Mouse (Mus musculus) hematopoietic multipotent progenitor cell, adult 10-12 weeks (in vitro differentiated cells): ENCODE measurements around the gene Hist1h3i. TPM values are rescaled to one million over a fixed set of nuclear protein-coding genes. Genes with fewer than 3 reads are reported as not detected.

Source experiments
- polyA plus RNA-seq: library from polyadenylated mRNA; stranded (reverse); fragments of >175 nt; gene quantifications from 2 replicates; pipeline ENCODE4 v1.2.3, GENCODE M21; 2012; ENCODE audit warnings: low replicate concordance

Hist1h3i gene
- 6.5 and 18.1 TPM in 2 replicates for polyA plus RNA-seq

DNA sequence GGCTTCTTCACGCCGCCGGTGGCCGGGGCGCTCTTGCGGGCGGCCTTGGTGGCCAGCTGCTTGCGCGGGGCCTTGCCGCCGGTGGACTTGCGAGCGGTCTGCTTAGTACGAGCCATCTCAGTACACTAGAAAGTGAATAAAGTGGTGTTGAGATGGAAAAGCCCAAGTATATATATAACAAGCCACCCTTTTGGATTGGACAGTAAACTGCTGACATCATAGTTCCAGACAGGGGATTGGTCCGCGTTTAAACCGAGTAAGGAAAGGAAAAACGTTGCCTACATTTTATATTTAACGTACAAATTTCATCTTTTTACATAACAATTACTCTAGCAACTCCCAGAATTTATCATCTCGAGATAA is at the start of gene Hist1h3i:
TSS of gene Hist1h3i (minus strand) at position 116 of the 363 bp plus-strand sequence.

DNA sequence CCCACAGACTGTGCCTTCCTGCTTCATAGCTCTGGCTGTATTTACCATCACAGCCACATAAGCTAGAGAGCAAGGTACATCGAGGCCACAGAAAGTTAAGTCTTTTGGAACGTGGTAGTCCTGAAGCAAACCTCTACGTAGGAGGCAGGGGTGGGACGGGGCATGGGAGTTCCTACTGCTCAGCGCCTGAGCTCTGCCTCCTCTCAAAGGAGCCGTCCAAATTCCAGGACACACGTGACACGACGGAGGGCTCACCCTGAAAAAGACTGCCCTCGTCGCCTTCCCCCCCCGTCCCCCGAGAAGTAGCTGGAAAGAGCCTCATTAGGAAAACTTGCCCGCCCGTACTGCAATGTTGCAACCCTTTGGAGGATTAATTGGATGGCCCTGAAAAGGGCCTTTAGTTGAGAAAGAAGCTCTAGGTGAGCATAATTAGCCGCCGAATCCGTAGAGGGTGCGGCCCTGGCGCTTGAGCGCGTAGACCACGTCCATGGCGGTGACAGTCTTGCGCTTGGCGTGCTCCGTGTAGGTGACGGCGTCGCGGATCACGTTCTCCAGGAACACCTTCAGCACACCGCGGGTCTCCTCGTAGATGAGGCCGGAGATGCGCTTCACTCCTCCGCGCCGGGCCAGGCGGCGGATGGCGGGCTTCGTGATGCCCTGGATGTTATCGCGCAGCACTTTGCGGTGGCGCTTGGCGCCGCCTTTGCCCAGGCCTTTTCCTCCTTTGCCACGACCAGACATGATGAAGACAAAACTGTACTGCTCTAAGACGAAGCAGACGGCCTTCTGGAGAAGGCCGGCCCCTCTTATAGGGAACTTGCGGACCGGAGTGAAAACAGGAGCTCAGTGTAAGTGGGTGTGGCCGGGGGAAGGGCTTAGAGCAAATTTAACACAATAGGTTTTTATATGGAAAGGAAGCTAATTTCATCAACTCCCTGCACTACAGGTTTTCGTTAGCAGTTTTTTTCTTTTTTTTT is 48.5 kb upstream of the Hist1h3i start, which contains the start of gene Hist1h4n:
TSS of gene Hist1h4n (minus strand) at position 779 of the 977 bp plus-strand sequence.

DNA sequence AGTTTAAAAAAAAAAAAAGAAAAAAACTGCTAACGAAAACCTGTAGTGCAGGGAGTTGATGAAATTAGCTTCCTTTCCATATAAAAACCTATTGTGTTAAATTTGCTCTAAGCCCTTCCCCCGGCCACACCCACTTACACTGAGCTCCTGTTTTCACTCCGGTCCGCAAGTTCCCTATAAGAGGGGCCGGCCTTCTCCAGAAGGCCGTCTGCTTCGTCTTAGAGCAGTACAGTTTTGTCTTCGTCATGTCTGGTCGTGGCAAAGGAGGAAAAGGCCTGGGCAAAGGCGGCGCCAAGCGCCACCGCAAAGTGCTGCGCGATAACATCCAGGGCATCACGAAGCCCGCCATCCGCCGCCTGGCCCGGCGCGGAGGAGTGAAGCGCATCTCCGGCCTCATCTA is 28.4 kb upstream of the Hist1h3i start, which contains the start of gene Hist1h4m:
TSS of gene Hist1h4m (plus strand) at position 208 of the 400 bp plus-strand sequence.

DNA sequence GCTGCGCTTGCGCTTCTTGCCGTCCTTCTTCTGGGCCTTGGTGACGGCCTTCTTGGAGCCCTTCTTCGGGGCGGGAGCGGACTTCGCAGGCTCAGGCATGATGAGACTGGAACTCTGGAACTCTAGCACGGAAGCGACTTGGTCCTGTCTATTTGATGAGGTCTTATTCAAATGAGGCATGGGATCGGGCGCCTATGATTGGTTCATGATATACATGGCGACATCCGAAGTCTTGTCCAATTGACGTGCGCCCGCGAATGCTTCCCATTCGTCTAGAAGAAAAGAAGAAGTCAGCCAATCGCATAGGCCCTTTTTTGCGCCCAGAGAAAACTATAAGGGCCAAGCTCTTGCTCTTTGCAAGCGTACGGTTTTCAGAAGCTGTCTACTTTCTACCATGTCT is 26.9 kb upstream of the Hist1h3i start, which contains the start of the genes Hist1h2bq and Hist1h2ao:
TSS of gene Hist1h2bq (minus strand) at position 125 of the 400 bp plus-strand sequence.
TSS of gene Hist1h2ao (plus strand) at position 393 of the 400 bp plus-strand sequence.

DNA sequence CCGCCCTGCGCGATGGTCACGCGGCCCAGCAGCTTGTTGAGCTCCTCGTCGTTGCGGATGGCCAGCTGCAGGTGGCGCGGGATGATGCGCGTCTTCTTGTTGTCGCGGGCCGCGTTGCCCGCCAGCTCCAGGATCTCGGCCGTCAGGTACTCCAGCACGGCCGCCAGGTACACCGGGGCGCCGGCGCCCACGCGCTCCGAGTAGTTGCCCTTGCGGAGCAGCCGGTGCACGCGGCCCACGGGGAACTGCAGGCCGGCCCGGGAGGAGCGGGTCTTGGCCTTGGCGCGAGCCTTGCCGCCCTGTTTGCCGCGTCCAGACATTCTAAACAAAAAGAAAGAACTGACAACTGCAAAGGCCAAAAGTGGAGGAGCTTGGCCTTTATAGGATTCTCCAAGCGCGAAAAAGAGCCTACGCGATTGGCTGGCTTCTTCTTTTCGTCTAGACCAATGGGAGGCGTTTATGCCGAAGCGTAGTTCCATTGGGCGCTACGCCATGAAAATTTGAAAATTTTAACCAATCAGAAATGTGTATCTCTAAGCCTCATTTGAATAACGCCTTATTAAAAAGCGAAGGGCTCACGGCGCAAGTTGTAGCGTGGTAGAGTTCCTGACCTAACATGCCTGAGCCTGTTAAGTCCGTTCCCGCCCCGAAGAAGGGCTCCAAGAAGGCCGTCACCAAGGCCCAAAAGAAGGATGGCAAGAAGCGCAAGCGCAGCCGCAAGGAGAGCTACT is 3.9 kb upstream of the Hist1h3i start, which contains the start of the genes Hist1h2an and Hist1h2bp:
TSS of gene Hist1h2an (minus strand) at position 320 of the 731 bp plus-strand sequence.
TSS of gene Hist1h2bp (plus strand) at position 563 of the 731 bp plus-strand sequence.

DNA sequence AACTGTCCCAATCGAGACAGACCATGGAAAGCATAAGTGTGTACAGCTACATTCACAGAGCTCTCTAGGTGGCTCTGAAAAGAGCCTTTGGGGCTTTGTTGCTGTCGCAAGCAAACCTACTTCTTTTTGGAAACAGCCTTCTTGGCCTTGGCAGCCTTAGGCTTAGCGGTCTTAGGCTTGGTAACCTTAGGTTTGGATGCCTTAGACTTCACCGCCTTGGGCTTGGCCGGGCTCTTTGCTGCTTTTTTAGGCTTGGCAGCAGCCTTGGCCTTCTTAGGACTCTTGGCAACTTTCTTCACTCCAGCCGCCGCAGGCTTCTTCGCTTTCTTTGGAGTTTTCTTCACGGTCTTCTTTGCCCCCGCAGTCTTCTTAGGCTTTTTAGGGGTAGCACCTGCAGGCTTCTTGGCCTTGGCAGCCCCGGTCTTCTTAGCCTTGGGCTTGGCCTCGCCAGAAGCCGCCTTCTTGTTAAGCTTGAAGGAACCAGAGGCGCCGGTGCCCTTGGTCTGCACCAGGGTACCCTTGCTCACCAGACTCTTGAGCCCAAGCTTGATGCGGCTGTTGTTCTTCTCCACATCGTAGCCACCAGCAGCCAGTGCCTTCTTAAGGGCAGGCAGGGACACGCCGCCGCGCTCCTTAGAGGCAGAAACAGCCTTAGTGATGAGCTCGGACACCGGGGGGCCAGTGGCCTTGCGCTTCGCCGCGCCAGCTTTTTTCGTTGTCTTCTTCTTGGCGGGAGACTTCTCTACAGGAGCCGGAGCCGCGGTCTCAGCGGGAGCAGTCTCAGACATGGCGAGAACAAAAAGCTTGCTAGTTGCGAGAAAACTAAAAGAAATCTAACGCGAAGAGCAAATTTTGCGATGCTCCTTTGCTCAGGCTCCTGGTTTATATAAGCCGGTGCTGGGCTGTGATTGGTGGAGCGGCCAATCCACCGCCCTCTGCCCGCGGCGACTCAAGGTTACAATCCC is 3.1 kb downstream of the Hist1h3i start, which contains the start of gene Hist1h1b:
TSS of gene Hist1h1b (minus strand) at position 859 of the 965 bp plus-strand sequence.

DNA sequence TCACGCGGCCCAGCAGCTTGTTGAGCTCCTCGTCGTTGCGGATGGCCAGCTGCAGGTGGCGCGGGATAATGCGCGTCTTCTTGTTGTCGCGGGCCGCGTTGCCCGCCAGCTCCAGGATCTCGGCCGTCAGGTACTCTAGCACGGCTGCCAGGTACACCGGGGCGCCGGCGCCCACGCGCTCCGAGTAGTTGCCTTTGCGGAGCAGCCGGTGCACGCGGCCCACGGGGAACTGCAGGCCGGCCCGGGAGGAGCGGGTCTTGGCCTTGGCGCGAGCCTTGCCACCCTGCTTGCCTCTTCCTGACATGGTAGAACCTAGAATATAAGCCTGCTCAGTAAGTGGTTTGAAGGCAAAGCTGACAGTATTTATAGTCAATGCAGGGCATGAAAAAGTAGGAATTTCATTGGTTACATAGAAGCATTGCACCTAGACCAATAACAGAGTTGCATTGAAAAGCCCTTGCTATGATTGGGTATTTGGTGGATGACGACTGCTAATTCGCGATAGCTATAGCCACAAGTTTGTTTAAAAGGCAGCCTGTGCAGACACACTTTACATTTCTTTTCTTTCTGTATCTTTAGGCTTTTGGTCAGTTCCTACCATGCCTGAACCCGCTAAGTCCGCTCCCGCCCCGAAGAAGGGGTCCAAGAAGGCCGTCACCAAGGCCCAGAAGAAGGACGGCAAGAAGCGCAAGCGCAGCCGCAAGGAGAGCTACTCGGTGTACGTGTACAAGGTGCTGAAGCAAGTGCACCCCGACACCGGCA is 29.5 kb downstream of the Hist1h3i start, which contains the start of the genes Hist1h2ak and Hist1h2bn:
TSS of gene Hist1h2ak (minus strand) at position 304 of the 762 bp plus-strand sequence.
TSS of gene Hist1h2bn (plus strand) at position 600 of the 762 bp plus-strand sequence.

DNA sequence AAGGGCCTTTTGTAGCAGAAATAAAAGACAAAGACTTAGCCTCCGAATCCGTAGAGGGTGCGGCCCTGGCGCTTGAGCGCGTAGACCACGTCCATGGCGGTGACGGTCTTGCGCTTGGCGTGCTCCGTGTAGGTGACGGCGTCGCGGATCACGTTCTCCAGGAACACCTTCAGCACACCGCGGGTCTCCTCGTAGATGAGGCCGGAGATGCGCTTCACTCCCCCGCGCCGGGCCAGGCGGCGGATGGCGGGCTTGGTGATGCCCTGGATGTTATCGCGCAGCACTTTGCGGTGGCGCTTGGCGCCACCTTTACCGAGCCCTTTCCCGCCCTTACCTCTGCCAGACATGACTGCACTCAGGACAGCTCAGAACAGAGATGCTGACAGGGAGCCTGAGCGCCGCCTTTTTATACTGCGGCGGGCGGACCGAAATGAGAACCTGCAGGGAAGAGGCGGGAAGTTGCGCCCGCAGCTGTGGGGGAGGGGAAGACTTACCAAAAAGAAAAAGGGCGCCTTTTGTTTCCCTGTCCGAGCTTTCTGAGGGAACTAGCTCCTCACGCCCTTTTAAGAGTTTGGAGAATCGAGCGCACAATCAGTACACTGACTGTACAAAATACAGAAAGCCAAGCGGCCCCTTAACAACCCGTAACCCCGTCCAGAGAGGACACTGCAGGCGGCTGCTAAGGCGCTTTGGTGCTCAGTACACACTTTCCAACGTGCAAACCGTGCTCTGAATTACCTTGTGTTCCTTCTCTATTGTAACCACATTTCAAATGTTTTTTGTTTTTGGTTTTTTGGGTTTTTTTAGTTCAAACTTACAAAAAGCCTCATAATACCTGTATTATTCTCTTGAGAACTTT is 32.8 kb downstream of the Hist1h3i start, which contains the start of gene Hist1h4k:
TSS of gene Hist1h4k (minus strand) at position 347 of the 859 bp plus-strand sequence.

DNA sequence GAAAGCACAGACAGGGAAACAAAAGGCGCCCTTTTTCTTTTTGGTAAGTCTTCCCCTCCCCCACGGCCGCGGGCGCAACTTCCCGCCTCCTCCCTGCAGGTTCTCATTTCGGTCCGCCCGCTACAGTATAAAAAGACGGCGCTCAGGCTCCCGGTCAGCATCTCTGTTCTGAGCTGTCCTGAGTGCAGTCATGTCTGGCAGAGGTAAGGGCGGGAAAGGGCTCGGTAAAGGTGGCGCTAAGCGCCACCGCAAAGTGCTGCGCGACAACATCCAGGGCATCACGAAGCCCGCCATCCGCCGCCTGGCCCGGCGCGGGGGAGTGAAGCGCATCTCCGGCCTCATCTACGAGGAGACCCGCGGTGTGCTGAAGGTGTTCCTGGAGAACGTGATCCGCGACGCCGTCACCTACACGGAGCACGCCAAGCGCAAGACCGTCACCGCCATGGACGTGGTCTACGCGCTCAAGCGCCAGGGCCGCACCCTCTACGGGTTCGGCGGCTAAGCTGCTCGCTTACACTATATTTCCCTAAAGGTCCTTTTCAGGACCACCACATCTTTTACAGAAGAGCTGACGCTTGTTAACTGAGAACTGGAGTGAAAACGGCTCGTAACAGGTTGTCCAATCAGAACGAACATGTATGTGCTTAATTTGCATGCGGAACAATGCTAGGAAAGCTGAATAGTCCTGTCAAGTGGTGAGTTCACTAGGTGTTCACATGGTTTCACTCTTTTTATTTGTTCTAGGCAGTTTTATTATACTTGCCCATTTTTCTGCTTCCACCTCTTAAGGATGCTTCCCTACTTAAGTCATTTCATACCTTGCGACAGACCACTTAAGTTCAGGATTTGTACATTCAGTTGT is 48.0 kb downstream of the Hist1h3i start, which contains the start of gene Hist1h4j:
TSS of gene Hist1h4j (plus strand) at position 159 of the 862 bp plus-strand sequence.

Other genes with a start within 250 kb of the Hist1h3i start
- not detected in 2 replicates for gene Olfr1366, start 240.6 kb downstream of the Hist1h3i start, polyA plus RNA-seq
- not detected in 2 replicates for gene Olfr1535, start 223.5 kb downstream of the Hist1h3i start, polyA plus RNA-seq
- not detected in 2 replicates for gene Olfr1364, start 201.6 kb downstream of the Hist1h3i start, polyA plus RNA-seq
- not detected in 2 replicates for gene Olfr1362, start 169.3 kb downstream of the Hist1h3i start, polyA plus RNA-seq
- not detected in 2 replicates for gene Olfr11, start 140.9 kb downstream of the Hist1h3i start, polyA plus RNA-seq
- not detected in 2 replicates for gene Olfr1361, start 120.0 kb downstream of the Hist1h3i start, polyA plus RNA-seq
- not detected in 2 replicates for gene Olfr1360, start 106.0 kb downstream of the Hist1h3i start, polyA plus RNA-seq
- gene Olfr1359, start 85.3 kb downstream of the Hist1h3i start, polyA plus RNA-seq = not detected in 2 replicates
- gene Hist1h2bl, start 67.2 kb downstream of the Hist1h3i start, polyA plus RNA-seq = 2.0 TPM in 1 of 2 replicates, not detected in the other
- gene Hist1h2ai, start 66.9 kb downstream of the Hist1h3i start, polyA plus RNA-seq = 11.2 and 13.3 TPM in 2 replicates
- 20.5 and 29.9 TPM in 2 replicates for gene Hist1h3h, start 65.7 kb downstream of the Hist1h3i start, polyA plus RNA-seq
- 0.85 and 0.91 TPM in 2 replicates for gene Hist1h2bm, start 61.3 kb downstream of the Hist1h3i start, polyA plus RNA-seq
- gene Hist1h4j, start 48.3 kb downstream of the Hist1h3i start, polyA plus RNA-seq = 0.72 and 1.6 TPM in 2 replicates
- 10.5 and 30.0 TPM in 2 replicates for gene Hist1h4k, start 32.9 kb downstream of the Hist1h3i start, polyA plus RNA-seq
- 17.5 and 23.9 TPM in 2 replicates for gene Hist1h2ak, start 29.5 kb downstream of the Hist1h3i start, polyA plus RNA-seq
- gene Hist1h2bn, start 29.2 kb downstream of the Hist1h3i start, polyA plus RNA-seq = 0.92 TPM in 1 of 2 replicates, not detected in the other
- 4.1 TPM in 1 of 2 replicates, not detected in the other for gene Hist1h1b, start 2.7 kb downstream of the Hist1h3i start, polyA plus RNA-seq
- 15.3 and 16.1 TPM in 2 replicates for gene Hist1h2an, start 3.8 kb upstream of the Hist1h3i start, polyA plus RNA-seq
- 0.47 and 2.4 TPM in 2 replicates for gene Hist1h2bp, start 4.1 kb upstream of the Hist1h3i start, polyA plus RNA-seq
- 5.8 and 8.5 TPM in 2 replicates for gene Hist1h2bq, start 26.8 kb upstream of the Hist1h3i start, polyA plus RNA-seq
- gene Hist1h2ao, start 27.1 kb upstream of the Hist1h3i start, polyA plus RNA-seq = 1,820 and 2,295 TPM in 2 replicates
- gene Hist1h4m, start 28.4 kb upstream of the Hist1h3i start, polyA plus RNA-seq = 19.5 and 44.0 TPM in 2 replicates
- 19.6 and 28.2 TPM in 2 replicates for gene Hist1h4n, start 48.8 kb upstream of the Hist1h3i start, polyA plus RNA-seq
- gene Hist1h2ap, start 50.1 kb upstream of the Hist1h3i start, polyA plus RNA-seq = 1,183 and 6,694 TPM in 2 replicates
- gene Hist1h2br, start 50.4 kb upstream of the Hist1h3i start, polyA plus RNA-seq = 5.3 and 9.4 TPM in 2 replicates
- gene Zfp184, start 161.7 kb upstream of the Hist1h3i start, polyA plus RNA-seq = 0.08 and 0.25 TPM in 2 replicates
- not detected in 2 replicates for gene Pom121l2, start 197.8 kb upstream of the Hist1h3i start, polyA plus RNA-seq
- gene Prss16, start 226.4 kb upstream of the Hist1h3i start, polyA plus RNA-seq = 0.55 and 1.3 TPM in 2 replicates